Mouse (Mus musculus): ENCODE results near the gene Spag17.

DNA sequence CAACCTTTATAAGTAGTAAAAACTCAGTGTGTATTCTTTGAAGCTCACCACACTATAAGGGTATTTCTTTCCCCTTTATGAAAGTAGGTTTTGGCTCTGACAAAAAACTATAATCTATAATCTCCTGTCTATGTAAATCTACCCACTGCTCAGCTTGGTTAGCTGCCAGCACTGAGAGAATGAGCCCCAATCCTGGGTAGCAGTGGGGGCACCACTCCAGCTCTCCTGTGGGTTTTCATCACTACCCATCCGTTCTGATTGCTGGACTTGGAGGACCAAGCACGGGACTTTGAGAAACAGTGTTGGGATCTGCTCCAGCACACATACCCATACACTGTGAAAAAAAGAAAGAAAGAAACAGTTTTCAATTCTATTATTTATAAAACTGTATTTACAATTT lies 236.8 kb downstream of the Spag17 start:
- TF ChIP-seq CTCF (IDR thresholded peaks at IDR 0.05; ENCODE audit: borderline replicate concordance, control insufficient read depth, extremely low read depth, insufficient read depth, low read length, poor library complexity) (no peak), POLR2A (IDR thresholded peaks at IDR 0.05; ENCODE audit: control insufficient read depth, extremely low read depth, insufficient read depth, low read length, poor library complexity) (no peak)

All from thymus, adult 2 months (tissue).